Mouse (Mus musculus) layer of hippocampus, postnatal 25 days (tissue): ENCODE data around the gene Spa17. TPM values are rescaled to one million over a fixed set of nuclear protein-coding genes. Genes with fewer than 3 reads are reported as not detected.

Source experiments
- DNase-seq, 2 experiments: peaks; one replicate each; pipeline ENCODE4 v3.0.0; 2022; ENCODE audit warnings: mixed read lengths in 2 of 2, low spot score in 1 of 2; ENCODE audit errors: extremely low spot score in 1 of 2
- total RNA-seq, 2 experiments: library from RNA; stranded (reverse); gene quantifications; 2 replicates each; pipeline ENCODE4 v1.2.3; 2021

Gene Spa17
- total RNA-seq, 2 experiments from 2014 or later: 2.3 to 2.8 TPM

DNA sequence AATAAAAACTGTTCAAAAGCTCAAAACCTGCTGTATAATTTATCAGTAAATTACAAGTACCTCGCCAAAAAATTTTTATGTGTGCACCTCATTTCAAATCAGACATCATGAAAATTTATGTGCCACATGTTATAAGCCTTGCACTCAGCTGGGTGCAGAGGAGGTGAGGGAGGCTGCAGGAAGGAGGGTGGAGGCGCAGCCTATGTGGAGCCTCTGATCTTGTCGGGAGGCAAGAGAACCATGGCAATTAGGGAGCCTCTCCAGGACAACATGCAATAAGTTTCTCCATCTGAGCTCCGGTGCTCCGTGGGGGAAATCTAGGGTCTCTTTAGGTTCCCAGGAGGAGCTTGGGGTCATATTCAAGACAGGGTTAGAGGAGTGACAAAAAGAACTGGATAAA, 46.1 kb downstream of the Spa17 start:
- DNase-seq: no peak

DNA sequence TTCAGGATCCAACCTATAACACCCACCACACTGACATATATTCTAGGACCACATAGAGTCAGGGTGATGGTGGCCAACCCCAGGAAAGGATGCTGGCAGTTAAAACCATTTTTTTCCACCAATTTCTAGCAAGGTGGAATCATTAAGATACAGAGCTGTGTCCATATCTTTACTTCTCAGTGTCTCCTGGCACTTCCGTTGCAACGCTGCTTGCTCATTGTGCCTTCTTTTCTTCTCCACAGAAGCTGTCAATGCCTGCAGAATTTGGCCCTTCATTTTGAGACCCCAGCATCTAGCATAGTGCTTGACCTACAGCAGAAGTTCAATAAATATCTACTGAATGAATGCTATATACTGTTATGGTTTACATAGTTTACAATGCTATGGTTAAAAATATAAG, 46.5 kb downstream of the Spa17 start:
- DNase-seq: no peak

DNA sequence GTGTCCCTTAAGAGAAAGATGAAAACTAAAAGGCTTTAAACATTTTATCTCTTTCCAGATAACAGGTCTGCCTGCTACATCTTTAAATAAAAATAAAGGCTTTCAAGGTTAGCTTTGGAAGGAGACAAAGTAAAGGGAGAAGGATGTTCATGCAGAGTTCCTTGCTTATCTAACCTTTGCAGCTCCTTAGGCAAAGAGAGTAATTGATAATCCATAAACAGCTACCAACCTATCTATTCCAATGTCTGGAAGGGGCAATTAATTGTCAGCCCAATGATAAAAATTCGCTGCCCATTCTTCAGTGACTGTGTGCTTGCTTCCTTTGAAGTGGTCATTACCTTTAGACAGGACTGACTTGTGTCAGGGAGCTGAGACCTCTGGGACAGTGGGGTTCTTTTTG, 49.7 kb downstream of the Spa17 start:
- no peak for DNase-seq

DNA sequence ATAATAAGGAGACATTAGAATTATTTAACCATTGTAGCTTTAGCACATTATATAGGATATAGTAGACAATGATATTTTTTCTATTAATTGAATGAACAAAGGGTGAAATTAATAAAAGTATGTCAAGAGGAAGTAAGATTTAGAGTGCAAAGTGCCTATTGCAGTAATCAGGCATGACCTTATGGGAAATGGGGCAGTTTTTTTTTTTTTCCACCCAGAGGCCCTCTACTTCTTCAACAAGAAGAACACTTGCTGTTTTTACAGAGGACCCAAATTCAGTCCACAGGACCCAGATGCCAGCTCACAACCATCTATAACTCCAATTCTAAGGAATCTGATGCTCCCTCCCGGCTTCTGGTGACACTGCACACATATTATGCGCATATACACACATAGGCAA, 52.9 kb downstream of the Spa17 start:
- no peak for DNase-seq

DNA sequence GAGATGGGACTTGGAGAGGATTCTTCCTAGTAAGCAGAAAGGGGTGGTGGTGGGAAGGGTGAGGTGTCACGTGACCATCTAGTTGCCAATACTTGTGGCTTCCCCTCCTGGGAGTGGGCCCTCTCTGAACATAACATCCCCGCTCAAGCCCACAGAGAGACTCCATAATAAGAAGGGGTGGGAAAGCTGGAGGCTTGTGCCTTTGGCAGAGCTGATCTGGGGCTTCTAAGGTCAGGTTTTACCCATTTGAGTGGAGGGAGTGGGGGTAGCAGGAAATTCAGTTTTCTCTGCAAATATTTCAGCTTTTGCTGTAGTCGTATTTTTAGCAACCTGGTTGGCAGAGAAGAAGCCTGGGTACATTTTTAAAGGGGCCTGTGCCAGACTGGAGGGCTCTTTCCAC, 57.2 kb downstream of the Spa17 start:
- no peak for DNase-seq

DNA sequence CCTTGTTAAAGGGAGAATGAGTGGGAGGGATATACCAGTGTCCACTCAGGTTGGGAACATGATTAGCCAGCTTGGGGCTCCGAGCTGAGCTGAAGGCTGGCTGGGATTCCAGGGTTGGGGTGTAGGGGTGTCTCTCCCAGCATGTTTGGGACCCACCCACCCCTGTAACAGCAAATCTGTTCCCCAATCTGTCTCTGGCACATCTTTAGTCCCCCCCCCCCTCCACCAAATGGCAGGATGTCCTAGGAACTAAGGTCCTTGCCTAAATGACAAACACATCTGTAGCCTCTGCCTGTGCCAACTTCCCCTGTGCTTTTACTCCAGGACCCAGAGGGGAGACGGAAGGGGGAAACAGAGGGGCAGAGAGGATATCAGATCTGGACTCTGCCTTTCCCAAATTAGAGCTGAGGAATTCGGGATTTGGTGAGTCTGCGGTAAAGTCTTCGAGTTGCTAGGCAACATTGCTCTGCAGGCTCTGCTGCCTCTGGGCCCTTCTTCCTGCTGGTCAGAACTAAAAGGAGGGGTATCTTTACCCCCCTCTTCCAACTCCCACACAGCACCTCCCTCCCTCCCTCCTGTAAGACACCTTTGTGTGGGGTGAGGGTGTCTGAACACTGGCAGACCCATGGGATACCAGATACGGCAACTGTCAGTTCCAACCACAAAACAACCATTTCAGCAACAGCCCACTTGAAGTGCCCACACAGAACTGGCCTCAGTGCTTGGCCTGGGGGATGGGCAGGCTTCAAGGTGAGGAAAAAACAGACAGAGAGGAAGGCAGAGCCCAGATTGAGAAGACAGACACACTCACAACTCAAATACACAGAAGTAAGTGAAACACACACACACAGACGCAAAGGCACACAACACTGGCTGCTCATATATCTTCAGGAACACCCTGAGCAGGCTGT, 58.4 kb downstream of the Spa17 start, which contains the start of gene Siae:
TSS of gene Siae (plus strand) at position 861 of the 911 bp plus-strand sequence.
- DNase-seq: no peak

DNA sequence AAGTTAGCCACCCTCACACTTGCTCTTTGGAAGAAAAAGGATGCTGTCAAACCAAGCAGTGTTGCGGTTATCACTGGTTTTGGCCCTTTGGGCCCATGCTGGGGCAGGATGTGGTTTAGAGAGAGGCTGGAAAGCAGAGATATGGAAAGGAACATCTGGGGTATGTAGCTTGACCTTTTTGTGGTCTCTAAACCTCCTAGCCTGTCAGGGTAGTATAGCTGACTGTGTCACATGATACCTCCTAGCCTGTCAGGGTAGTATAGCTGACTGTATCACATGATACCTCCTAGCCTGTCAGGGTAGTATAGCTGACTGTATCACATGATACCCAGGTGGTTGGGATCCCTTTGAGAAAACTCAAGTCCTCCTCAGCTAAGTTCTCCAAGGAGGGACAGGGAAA, 59.2 kb downstream of the Spa17 start:
- no peak for DNase-seq

Other genes with a start within 250 kb of the Spa17 start
- gene Hepacam, start 246.4 kb downstream of the Spa17 start, total RNA-seq: 10 to 100 TPM; 76.5 to 77.5 TPM
- 1 to 10 TPM; 5.3 to 6.7 TPM for gene Robo4, start 211.8 kb downstream of the Spa17 start, total RNA-seq
- gene Robo3, start 180.5 kb downstream of the Spa17 start, total RNA-seq: 10 to 100 TPM; 10.2 to 20.0 TPM
- gene Msantd2, start 124.4 kb downstream of the Spa17 start, total RNA-seq: 10 to 100 TPM; 20.0 to 21.6 TPM
- 10 to 100 TPM; 17.2 to 17.8 TPM for gene Esam, start 85.6 kb downstream of the Spa17 start, total RNA-seq
- gene Vsig2, start 74.5 kb downstream of the Spa17 start, total RNA-seq: 1 to 10 TPM; 2.8 to 4.4 TPM
- 1,000 to 10,000 TPM; 1,702 to 1,721 TPM for gene Nrgn, start 60.8 kb downstream of the Spa17 start, total RNA-seq
- gene Siae, start 58.0 kb downstream of the Spa17 start, total RNA-seq: 10 to 100 TPM; 11.7 to 12.3 TPM
- gene Tbrg1, start 43.6 kb upstream of the Spa17 start, total RNA-seq: 10 to 100 TPM; 47.4 to 49.8 TPM
- not detected for gene Panx3, start 55.5 kb upstream of the Spa17 start, total RNA-seq
- gene Olfr160, start 102.5 kb upstream of the Spa17 start, total RNA-seq: not detected
- not detected for gene Olfr874, start 131.4 kb upstream of the Spa17 start, total RNA-seq
- gene Olfr875, start 158.1 kb upstream of the Spa17 start, total RNA-seq: not detected
- not detected for gene Olfr876, start 189.3 kb upstream of the Spa17 start, total RNA-seq
- gene Olfr877, start 240.5 kb upstream of the Spa17 start, total RNA-seq: not detected